Mouse (Mus musculus) splenic B cell, adult 2 months (primary cell): ENCODE measurements around the gene Il1rl2.

Source experiments
- DNase-seq: peaks from one replicate; pipeline ENCODE4 v3.0.0-alpha.2; 2011; ENCODE audit warnings: low read depth, low spot score
- H3K27me3 ChIP-seq: 2 replicates; pipeline ENCODE4 v1.6.1; 2012; ENCODE audit warnings: mild to moderate bottlenecking, low read length, moderate library complexity, mixed read lengths; ENCODE audit not compliant: control insufficient read depth, poor library complexity, insufficient read depth, severe bottlenecking
- H3K36me3 ChIP-seq: 2 replicates; pipeline ENCODE4 v1.6.1; 2012; ENCODE audit warnings: mild to moderate bottlenecking, low read length, moderate library complexity, mixed read lengths; ENCODE audit not compliant: control insufficient read depth, poor library complexity, insufficient read depth, severe bottlenecking

Il1rl2 gene

GRCm38 (mm10) chr1:40380990-40381389, 56.6 kb downstream of the Il1rl2 start:
- H3K36me3 ChIP-seq: no peaks in the 10 kb centered on the region
- no peaks in the 10 kb centered on the region for H3K27me3 ChIP-seq
- DNase-seq: no peak

DNA sequence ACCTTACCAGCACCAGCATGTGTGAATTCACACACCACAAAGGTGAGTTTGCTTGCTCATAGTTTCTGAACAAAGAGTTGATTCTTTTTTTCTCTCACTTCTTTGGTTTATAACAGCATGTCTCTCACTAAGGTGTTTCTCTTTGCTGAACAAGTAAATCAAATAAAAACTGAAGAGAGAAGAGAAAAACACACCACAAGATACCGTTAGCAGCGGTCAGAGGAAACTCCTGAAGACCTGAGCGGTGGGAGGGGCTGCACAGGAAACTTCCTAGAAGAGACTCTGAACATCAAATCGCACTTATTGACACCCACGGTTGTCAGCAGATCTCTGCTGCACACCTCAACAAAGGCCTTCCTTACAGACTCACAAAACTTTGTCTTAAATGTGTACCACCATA, 58.4 kb downstream of the Il1rl2 start:
- no peak for DNase-seq
- H3K27me3 ChIP-seq: no peaks in the 10 kb centered on the region
- no peaks in the 10 kb centered on the region for H3K36me3 ChIP-seq

- Histone ChIP-seq H3K27me3 (no peaks in the 10 kb centered on the region), H3K36me3 (no peaks in the 10 kb centered on the region)
- DNase-seq: no peak
These were observed 60.6 kb downstream of the Il1rl2 start for GRCm38 (mm10) chr1:40384931-40385545.

GRCm38 (mm10) chr1:40391374-40391773, 67.0 kb downstream of the Il1rl2 start:
- no peaks in the 10 kb centered on the region for H3K27me3 ChIP-seq
- no peak for DNase-seq
- no peaks in the 10 kb centered on the region for H3K36me3 ChIP-seq

DNA sequence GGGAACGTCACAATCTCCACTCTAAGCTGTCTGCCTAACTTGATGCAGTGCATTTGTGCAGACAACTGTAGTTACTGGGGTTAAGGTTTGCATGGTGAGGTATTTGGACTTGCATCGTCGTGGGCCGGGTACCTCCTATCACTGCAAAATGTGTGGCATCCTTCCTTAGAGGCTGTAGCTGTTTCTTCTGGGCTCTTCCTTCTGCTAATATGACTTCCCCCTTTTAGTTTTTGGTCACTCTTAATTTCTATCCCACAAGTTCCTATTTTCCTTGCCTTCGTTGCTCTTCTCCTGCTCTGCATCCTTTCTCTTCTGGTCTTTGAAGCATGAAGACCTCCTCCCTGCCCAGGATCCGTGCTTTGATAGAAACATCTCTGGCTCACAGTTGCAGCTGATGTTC, 68.1 kb downstream of the Il1rl2 start:
- Histone ChIP-seq H3K27me3 (no peaks in the 10 kb centered on the region), H3K36me3 (no peaks in the 10 kb centered on the region)
- no peak for DNase-seq

- Histone ChIP-seq H3K36me3 (no peaks in the 10 kb centered on the region), H3K27me3 (no peaks in the 10 kb centered on the region)
- no peak for DNase-seq
These were observed 68.8 kb downstream of the Il1rl2 start for GRCm38 (mm10) chr1:40393214-40393613.

DNA sequence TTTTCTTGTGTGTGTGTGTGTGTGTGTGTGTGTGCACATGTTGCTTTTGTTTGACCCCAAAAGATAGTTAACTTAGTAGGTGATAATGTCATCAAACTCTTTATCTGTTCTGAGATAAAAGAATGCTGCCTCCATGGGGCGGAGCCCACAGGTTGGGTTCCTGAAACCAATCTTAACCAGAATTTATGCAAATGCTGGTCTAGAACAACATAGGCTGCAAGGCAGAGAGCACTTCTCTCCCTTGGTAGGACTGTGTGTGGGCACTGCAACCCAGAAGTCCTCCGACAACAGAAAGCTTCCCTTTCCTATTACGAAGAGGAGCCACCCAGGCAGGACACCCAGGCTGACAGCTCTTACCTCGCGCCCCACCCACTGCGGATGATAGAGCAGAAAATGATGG, 75.2 kb downstream of the Il1rl2 start:
- no peak for DNase-seq
- Histone ChIP-seq H3K36me3 (no peaks in the 10 kb centered on the region), H3K27me3 (no peaks in the 10 kb centered on the region)

- Histone ChIP-seq H3K36me3 (no peaks in the 10 kb centered on the region), H3K27me3 (no peaks in the 10 kb centered on the region)
- DNase-seq: no peak
These were observed 80.3 kb downstream of the Il1rl2 start for GRCm38 (mm10) chr1:40404682-40405081.

- DNase-seq: no peak
- Histone ChIP-seq H3K27me3 (no peaks in the 10 kb centered on the region), H3K36me3 (no peaks in the 10 kb centered on the region)
These were observed 85.5 kb downstream of the Il1rl2 start for GRCm38 (mm10) chr1:40409882-40410281.

DNA sequence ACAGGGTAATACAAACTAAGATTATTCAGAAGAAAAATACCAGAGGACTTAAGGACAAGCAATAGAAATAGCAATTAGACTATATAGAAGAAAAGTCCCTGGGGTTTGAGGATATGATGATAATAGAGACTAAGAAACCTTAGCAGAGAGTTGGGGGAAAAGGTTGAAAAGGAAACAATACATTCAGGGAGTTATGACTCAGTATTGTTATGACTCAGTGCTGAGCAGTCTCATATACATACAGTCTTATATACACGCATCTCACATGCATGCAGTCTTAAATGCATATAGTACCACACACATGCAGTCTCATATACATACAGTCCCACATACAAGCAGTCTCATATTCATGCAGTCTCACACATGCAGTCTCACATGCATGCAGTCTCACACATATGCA, 88.6 kb downstream of the Il1rl2 start:
- DNase-seq: no peak
- no peaks in the 10 kb centered on the region for H3K36me3 ChIP-seq
- H3K27me3 ChIP-seq: no peaks in the 10 kb centered on the region

DNA sequence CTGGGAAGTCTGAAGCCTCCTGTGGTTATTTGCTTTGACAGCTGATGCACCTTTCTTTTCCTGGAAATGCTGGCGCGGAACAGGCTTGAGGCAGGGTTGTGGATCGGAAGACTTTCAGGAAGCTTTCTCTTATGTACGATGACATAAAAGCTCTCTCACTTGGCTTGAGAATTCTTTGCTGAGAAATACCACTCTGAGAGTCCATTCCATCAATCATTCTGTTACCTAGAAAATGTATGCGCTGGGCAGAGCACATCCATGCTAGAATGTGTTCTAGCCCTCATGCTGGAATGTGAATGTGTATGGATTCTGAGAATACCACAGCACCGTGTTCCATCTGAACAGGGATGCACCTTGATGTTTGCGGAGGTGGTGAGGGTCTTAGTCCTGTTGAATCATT, 89.9 kb downstream of the Il1rl2 start:
- H3K27me3 ChIP-seq: no peaks in the 10 kb centered on the region
- no peak for DNase-seq
- no peaks in the 10 kb centered on the region for H3K36me3 ChIP-seq

DNA sequence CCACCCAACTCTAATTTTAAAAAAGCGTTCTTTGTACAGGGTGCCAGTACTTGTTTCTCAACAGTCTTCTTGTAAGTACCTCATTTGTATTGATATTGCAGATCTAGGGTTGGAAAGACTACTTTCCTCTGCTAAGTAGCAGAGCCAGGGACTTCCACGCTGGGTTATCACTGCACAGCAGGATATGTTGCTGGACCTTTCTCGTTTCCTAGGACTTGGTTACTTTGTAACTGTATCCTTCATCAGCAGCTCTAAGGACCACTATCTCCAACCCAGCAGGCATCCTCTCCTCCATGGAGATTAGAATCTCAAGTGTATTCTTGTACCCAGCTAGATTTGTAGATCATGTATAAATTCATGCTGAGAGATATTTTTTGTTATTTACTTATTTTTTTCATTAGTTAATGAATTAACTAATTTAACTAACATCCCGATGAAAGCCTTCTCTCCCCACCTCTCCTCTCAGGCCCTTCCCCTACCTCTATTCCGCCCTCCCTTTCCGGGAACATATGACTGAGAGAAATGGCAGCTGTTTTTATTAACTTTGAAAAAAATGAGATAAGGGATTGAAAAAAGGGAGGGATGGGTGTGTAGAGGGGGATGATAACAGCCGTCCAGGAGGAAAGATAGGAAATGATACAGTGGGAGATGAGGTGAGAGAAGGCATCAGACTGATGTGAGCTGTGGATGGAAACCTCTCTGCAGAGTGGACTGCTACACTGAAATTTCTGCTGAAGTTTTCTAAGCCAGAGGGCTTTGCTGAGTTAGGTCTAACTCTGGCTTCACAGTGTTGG, 90.7 kb downstream of the Il1rl2 start:
- H3K27me3 ChIP-seq: no peaks in the 10 kb centered on the region
- no peaks in the 10 kb centered on the region for H3K36me3 ChIP-seq
- DNase-seq: no peak

DNA sequence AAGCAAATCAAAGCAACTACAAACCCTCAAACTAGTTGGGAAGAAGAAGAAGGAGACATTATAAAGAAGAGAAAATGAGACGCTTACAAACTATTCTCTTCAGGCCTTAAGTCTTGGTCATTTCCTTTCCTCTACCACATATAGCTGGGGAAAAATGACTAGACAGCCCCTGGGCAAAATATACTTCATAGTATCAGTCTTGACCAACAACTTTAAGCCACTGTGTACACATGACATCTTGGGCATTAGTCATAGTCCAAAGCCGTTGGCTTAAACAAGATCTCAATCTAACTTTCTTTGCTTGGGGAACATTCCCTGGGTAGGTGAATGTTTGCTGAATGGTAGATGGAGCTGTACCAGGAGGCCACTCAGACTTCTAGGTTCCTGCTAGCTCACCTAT, 92.6 kb downstream of the Il1rl2 start:
- DNase-seq: no peak
- Histone ChIP-seq H3K27me3 (no peaks in the 10 kb centered on the region), H3K36me3 (no peaks in the 10 kb centered on the region)
